Mouse (Mus musculus) ovary, adult 18-20 months (tissue): ENCODE measurements around the gene Fzd2.

Source experiments
- DNase-seq: peaks from one replicate; pipeline ENCODE4 v3.0.0; 2022; ENCODE audit warnings: low spot score, mixed read lengths

Fzd2 gene

DNA sequence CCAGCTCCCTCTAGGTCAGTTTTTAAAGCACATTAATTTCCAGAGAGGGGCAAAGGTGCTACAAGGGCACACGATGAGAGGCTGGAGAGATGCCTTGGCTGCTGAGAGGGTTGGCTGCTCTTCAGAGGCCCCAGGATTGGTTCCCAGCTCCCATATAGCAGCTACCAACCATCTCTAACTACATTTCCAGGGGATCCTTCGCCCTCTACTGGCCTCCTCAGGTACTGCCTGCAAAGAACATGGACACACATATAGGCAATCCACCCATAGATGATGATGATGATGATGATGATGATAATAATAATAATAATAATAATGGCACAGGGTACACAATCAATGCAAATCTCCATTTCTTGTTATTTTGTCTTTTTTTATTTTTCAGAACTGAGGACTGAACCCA lies 15.3 kb downstream of the Fzd2 start:
- DNase-seq, result no peak

DNA sequence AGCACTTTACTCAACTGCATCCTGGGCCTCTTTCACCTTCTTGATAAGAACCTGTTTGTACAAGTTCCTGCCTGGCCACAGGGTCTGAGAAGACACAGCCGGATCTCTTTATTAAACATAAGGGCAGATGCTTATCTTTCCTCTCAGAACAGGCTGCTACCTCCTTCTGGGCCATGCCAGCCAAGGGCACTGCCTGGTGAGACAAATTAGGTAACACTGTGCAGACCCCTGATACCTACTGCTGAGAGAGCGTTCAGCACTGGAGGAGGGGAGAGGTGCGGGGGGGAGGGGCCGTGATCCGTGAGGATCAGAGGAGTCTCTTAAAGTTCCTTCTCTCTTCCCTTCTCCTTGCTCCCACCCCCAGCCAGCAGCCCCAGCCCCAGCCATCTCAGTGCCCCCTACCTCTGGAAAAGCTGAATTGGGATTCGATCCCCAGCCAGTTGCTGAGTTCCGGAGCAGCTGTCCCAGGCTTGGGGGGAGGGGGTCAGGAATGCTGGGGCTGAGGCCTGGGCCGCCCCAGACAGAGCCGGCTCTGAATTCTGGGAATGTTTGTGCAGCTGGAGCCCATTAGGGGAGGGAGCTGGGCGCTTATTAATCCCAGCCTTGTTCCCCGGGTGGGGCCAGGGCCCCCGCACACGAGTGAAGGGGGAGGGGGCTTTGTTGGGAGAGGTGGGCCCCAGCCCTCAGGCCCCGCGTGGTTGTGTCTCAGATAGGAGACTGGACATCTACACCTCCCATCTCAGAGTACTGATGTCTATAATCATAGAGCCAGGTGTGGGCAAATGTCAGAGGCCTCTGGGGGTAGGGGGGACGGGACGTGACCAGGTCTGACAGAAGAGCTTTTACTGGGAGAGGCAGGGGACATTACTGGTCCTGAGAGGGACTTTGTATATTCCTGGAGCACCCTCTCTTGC lies 19.9 kb downstream of the Fzd2 start:
- DNase-seq, result no peak

DNA sequence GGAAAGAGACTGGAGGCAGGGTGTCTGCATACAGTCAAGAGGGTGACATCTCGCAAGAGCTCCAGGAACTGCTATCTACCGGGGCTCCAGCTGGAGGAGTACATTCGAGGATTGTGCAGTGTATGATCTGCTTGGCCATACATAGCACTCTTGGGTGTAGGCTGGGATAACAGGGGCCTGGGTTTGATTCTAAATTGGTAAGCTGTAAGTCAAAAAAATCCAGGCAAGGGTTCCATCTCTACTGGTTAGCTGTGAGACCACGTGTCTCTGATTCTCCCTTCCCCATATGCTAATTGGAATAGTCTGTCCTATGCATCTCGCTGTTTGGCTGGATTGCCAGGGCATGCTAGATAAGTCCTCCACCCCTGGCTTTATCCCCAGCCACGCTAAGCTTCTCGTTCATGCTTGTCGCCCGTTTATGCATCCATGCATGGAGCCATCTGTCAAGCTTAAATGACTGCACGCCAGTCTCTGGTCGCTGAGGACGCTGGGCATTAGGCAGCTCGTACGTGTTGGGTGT lies 20.8 kb downstream of the Fzd2 start:
- DNase-seq, result no peak

DNA sequence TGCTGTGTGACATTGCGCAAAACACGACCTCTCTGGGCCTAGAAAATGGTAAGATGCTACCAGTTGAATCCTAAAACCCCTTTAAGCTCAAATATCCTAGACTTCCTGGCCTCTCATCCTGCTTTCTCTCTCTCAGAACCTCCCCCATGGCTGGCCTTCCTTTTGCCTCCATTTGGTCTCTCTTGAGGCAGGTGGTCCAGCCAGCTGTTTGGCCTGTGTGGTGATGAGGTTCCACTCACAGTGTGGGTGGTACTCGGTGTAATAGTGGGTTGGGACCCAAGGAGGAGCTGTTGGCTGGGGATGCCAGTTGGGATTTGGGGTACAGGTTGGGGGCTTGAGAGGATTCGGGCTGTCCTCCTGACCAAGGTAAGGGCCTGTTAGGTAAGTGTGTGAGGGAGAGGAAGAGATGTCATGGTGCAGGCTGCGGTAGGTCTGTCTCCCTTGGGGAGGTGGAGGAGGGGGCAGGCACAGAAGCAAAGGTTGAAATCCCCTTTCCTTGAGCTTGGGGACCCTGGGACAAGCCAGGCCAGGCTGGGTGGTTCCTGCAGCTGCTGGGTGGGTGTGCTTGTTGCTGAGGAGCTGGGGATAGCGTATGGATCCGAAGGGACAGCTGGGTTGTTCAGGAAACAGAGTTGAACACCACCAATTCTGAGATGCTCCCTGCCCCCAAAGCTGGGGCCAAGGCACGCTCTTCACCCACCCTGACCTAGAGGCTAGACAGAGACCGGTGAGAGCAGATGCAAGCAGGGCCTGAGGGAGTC lies 23.2 kb downstream of the Fzd2 start:
- no peak for DNase-seq

DNA sequence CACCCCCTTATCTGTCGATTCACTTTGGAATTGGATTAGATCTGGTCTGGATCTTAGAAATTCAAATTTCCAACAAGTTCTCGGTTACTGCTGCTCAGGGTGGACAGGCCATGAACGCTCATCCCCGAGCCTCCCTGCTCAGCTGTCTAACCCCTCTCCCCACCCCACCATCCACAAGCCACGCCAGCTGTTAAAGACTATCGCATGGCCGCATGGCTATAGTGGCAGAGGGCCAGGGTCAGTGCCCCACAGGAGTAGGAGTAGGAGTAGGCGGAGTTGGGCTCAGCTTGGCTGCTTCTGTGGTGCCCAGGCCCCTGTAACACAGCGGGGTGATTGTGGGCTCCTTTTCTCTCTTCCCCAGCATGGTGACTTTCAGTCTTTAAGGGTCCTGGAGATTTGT lies 24.3 kb downstream of the Fzd2 start:
- DNase-seq, result no peak

DNA sequence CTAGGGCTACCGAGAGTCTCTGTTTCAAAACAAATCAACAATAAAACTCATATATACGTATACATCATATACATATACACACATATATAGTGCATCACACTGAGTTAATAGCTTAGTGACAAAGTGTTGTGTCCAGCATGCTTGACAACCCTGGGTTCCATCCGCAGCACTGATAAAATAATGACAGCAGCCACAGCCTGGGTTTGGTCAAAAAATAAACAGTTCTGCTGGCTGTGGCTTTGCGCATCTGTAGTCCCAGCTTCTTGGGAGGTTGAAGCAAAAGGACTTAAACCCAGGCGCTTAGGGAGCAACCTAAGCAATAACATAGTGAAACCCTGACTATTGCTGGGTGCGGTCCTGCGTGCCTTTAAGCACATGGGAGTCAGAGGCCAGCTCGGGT lies 25.2 kb downstream of the Fzd2 start:
- DNase-seq, result no peak

DNA sequence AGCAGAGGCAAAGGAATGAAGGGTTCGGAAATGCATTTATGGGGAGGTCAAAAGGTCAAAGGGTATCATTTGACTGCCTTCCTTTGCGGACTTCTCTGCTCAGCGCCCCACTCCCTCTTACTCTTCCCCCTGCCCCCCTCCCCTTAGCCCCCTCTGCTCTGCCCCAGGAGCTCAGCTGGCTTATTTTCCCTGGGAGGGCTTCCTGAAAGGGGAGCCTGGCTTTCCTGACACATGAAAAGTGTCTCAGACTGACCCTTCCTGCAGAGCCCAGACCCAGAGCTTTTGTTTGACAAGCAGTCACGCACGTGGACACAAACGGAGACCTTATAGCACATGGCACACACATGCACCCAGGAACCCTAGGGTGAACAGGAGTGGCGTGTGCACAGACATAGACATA lies 26.5 kb downstream of the Fzd2 start:
- DNase-seq, result no peak

DNA sequence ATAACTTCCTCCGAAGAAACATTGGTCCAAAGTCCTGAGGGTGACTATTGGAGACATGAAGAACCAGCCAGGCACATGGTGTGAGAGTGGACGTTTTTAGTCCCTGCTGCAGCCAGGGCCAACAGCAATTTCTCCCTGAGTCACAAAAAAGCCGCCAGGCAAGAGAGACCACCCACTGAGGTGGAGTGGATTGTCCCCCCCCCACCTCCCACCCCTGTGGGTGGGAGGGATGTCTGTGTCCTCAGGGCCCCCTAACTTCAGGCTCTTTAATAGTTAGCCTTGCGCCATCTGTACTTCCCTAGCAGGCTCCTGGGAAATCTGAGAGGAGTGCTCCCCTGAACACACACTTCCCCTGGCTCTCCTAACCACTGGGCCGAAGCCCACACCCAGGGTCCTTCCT lies 27.0 kb downstream of the Fzd2 start:
- DNase-seq, result no peak

DNA sequence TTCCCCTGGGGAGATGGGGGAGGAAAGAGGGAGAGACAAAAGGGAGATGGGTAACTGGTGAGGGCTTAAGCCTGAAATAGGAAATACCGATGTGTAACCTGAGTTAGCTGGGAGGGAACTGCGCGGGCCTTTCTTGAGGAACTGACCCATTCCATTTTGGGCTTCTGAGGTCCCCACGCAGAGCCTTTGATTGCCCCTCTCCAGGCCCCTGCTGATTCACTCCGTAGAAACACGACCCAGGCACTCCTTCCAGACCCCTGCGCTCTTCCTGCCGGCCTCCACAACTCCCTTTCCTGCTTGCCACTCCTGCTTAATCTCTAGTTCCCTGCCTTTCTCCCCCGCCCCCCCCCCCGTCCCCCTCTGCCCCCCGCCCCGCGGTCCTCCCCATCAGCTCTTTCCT lies 28.5 kb downstream of the Fzd2 start:
- no peak for DNase-seq

DNA sequence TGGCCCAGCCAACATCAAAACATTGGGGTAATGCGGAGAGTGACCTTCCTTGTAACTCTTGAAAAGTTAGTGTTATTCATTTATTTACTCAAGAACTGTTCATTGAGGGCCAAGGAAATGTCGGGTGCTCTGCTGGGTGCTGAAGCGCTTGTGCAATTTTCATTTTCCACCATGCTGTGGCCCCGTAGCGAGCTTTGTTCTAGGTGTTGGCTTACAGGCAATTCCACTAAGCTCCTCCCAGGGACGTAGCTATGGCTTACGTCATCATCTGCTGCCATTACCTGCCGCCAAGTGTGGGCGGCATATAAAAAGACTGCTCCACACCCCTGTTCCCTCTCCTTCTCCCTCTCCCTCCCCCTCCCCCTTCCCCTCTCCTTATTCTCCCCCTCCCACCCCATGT lies 29.2 kb downstream of the Fzd2 start:
- DNase-seq, result no peak

DNA sequence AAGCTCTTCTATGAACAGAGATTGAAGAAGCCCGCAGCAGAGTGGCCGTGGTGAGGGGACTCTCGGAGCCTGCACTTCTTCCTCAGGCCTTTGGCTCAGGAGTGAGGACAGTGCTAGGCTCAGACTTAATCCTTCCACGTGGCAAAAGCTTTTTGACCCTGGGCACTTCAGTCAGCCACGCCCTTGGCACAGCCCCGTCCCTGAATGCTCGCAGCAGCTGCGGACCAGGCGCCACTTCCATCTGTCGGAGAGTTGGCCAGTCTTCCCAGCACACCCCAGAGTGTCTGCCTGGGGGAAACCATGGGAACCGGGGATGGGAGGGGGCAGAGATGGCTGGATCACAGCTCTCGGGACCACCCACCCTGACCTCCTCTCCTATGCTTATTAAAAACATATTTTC lies 32.7 kb downstream of the Fzd2 start:
- DNase-seq, result no peak

DNA sequence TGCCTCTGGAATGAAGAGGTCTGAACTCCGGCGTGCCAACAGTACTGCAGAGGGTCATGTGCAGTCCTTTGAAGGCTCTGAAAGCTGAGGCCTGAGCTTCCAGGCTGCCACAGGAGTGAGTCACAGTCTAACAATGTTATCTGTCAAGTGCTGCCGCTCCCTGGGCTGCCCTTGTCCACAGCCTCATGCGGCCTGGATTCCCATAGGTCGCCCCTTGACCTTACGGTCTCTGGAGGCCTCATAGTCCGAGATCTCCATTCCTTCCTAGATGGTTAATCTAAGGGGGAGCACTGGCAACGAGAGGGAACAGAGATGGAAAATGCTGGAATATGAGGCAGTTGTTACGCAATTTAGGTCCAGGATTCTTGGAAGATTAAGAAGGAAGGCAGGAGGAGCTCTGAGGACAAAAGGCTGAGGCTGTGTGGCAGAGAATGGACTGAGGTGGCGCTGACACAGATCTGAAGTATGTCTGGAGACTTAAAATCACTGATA lies 39.7 kb downstream of the Fzd2 start:
- DNase-seq, result peak; percentile 44

DNA sequence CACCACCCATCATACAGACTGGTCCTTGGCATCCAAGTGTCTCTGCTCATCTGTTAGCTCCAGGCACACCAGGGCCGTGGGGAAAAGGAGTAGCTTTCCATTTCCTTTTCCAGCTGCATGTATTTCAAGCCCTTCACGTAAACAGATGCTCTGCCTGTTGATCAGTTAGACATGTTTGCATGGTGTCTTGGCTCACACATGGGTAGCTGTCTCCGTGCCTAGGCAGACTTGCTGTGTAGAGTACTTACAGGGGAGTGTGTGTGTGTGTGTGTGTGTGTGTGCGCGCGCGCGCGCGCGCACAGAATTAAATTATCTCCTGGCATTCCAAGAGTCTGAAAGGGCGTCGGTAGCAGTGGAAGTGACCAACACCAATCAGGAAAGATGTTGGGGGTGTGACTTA lies 42.0 kb downstream of the Fzd2 start:
- no peak for DNase-seq

DNA sequence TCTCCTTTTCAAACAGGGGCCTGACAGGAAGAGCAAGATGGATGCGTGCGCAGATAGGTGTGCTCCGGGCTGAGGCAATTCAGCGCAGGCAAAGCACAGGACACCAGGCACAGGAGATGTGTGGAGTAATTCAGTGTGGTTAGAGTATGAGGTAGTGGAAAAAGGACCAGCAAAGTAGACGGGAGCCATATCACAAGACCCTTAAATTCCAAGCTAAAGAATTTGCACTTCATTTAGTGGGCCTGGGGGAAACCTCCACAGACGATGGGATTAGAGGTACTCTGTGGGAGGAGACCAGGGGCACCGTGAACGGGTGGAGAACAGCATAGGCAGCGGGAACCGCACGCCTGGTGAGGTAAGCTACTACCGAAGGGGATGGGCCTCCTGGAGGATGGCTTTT lies 43.7 kb downstream of the Fzd2 start:
- no peak for DNase-seq

DNA sequence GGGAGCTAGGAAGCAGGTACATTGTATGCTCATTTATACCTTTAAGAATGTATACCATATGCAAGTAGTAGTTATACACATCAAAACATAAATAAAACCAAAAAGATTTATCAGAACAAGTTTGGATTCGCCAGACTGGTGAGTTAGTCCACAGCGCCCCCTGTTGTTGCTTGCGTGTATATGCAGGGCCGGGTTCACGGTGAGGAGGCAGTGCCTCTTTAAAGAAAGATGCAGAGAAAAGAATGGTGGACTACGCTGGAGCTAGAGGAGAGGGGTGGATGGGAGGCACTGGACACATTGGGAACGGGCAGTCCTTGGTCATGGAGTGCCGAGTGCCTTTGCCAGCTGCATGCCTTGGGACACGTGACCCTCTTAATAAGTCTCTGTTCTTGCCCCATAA lies 47.2 kb downstream of the Fzd2 start:
- DNase-seq, result peak; percentile 37

DNA sequence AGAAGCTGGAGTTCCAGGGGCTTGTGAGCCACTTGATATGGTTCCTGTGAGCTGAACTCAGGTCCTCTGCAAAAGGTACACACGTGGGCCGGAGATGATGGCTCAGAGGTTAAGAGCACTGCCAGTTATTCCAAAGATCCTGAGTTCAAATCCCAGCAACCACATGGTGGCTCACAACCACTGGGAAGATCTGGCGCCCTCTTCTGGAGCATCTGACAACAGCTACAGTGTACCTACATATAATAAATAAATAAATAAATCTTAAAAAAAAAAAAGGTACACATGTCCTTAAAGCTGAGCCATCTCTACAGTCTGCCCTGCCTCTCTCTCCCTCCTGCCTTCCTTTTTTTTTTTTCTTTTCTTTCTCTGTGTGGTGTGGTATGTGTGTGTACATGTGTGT lies 48.6 kb downstream of the Fzd2 start:
- DNase-seq, result no peak

DNA sequence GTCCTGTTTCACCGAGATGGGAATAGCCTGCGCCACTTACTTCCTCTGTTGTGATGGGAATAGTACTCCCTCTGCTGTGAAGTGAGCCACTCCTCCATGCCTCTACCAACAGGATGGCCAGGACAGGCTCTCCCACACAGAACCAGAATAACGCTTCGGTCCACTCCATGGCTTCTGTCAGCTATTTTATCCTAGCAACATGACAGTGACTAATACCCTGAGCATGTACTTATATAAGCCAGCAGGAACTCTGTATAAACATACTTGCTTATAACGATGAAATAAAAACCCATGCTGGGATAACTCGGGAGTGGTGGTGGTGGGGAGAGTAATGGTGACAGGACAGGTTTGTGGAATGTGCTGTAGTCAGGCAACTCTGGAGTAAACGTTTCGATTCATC lies 51.7 kb downstream of the Fzd2 start:
- no peak for DNase-seq

DNA sequence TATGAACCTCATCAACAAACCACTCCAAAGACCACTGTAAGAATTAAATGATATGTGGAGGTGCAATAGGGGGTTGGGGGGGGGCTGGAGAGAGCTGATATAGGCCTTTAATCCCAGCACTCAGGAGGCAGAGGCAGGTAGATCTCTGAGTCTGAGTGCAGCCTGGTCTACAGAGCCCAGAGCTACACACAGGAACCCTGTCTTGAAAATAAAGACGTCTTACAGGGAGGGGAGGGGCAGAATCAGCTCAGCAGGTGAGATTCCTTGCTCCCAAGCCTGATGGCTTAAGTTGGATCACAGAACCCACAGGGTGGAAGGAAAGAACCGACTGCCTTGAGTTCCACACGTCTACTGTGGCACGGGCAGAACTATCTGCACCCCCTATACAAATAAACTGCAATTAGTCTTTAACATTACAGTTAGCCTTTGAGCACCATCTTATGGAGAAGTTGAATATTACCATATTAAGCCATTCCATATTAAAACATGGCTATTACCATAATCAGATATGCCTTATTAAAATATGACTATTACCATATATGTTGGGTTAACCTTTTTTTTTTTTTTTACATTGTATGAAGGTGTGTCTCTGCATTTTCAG lies 52.2 kb downstream of the Fzd2 start:
- DNase-seq, result no peak

DNA sequence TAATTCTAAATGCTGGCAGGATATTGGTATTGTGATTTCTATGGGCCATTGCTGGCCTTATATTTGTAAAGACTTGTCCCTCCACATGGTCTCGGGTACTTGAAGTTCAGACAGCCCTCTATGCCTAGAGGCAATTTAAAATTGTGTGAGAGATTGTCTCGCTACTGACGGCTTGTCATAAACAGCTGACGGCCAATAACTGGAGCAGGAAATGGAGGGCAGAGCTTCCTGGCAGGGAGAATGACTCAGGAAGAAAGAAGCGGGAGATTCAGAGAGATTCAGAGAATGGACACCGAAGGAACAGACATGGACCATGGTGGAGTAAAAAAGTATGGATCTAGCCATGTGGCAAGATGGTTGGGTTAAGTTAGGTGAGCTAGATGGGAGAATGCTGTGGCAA lies 52.7 kb downstream of the Fzd2 start:
- no peak for DNase-seq
